Mouse (Mus musculus) hindbrain, postnatal 0 days (tissue): ENCODE measurements around the gene Gm14440. TPM values are rescaled to one million over a fixed set of nuclear protein-coding genes. Genes with fewer than 3 reads are reported as not detected.
"Not testable (repeated sequence)": the region's sequence is repeated elsewhere in the genome, so short reads cannot be mapped to it uniquely, and the experiment has no call there.

Experiments used
- ATAC-seq: fragments of 200-750 bp; cut with Nextera tagmentation; 2 replicates; pipeline ENCODE4 v1.8.0; 2017; ENCODE audit warnings: mild to moderate bottlenecking, moderate TSS enrichment, moderate library complexity
- DNase-seq: peaks from one replicate; pipeline ENCODE4 v3.0.0-alpha.2; 2015; ENCODE audit warnings: low spot score
- H3K27ac ChIP-seq: fragments of 300-500 bp; sonication (generic); 2 replicates; pipeline ENCODE4 v1.5.1; 2014; ENCODE audit warnings: mild to moderate bottlenecking
- H3K27me3 ChIP-seq: fragments of 300-500 bp; sonication (generic); 2 replicates; pipeline ENCODE4 v1.6.1; 2014; ENCODE audit warnings: low read length, mixed read lengths; ENCODE audit not compliant: insufficient read depth
- H3K36me3 ChIP-seq: fragments of 300-500 bp; sonication (generic); 2 replicates; pipeline ENCODE4 v1.6.1; 2014; ENCODE audit warnings: low read length, mixed read lengths; ENCODE audit not compliant: insufficient read depth
- H3K4me1 ChIP-seq: fragments of 300-500 bp; sonication (generic); 2 replicates; pipeline ENCODE4 v1.6.1; 2014; ENCODE audit warnings: antibody characterized with exemption, low read length, mixed read lengths; ENCODE audit not compliant: insufficient read depth
- H3K4me2 ChIP-seq: fragments of 300-500 bp; sonication (generic); 2 replicates; pipeline ENCODE4 v1.6.1; 2014; ENCODE audit warnings: low read depth, mild to moderate bottlenecking, low read length, moderate library complexity, mixed read lengths
- H3K4me3 ChIP-seq: fragments of 300-500 bp; sonication (generic); 2 replicates; pipeline ENCODE4 v1.5.1; 2014; ENCODE audit warnings: low read length
- H3K9ac ChIP-seq: fragments of 300-500 bp; sonication (generic); replicated peaks from 2 replicates; pipeline ENCODE4 v1.6.1; 2014; ENCODE audit warnings: mild to moderate bottlenecking, low read length, moderate library complexity, mixed read lengths
- H3K9me3 ChIP-seq: fragments of 300-500 bp; sonication (generic); 2 replicates; pipeline ENCODE4 v1.6.1; 2016; ENCODE audit warnings: low read length, mixed read lengths
- WGBS: fragments of 180-500 bp; shearing (Covaris S2); extraction: QIAGEN DNeasy Blood & Tissue Kit; methylation state at CpG from one replicate; pipeline ENCODE4 v1.1.7; 2014; 5-methylcytosine and 5-hydroxymethylcytosine counted together
- polyA plus RNA-seq: library from polyadenylated mRNA; unstranded; fragments of >200 nt; fragmentation: Nextera tagmentation; extraction: Ambion mirVana; gene quantifications from 2 replicates; pipeline ENCODE4 v1.2.1, GENCODE M21; 2015
- total RNA-seq: library from RNA; depleted of rRNA; stranded (reverse); fragments of >200 nt; gene quantifications from 2 replicates; pipeline ENCODE4 v1.2.3, GENCODE M21; 2014; rRNA removed

The Gm14440 gene
- total RNA-seq, result 2.2 TPM in 1 of 2 replicates, not detected in the other
- polyA plus RNA-seq, result not detected in 2 replicates

DNA sequence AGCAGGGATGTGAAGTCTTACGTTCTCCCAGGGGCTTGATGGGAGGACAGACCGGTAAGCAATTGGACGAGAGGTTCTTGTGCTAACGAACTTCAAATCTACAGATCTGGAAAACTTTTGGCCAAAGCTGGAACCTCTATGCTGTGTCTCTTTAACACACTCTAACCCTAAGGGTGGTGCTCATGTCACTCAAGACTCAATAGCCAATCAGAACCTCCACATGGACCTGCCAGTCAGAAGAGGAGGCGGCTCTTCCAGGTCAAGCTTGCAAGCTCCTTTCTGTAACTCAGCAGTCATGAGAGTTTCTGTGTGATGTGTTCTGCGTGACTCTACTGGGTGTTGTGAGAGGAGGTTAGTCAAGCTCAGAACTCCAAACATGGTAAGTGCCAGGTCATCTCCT lies at the start of gene Gm14440:
Gene Gm14440 (plus strand): TSS at position 301 of the 400 bp plus-strand sequence.
- H3K4me2 ChIP-seq, result not testable (repeated sequence)

More for the DNA sequence above, at the start of gene Gm14440:
- ATAC-seq, DNase-seq, H3K4me3 ChIP-seq, H3K9me3 ChIP-seq, H3K27me3 ChIP-seq, H3K4me1 ChIP-seq, H3K9ac ChIP-seq, H3K27ac ChIP-seq, H3K36me3 ChIP-seq: not testable (repeated sequence)
- no CpG with 5 or more reads among the region's 6 CpGs for WGBS

Other genes with a start within 250 kb of the Gm14440 start
- 0.84 TPM in 1 of 2 replicates, not detected in the other for gene Gm14393, start 207.3 kb upstream of the Gm14440 start, total RNA-seq
- 1.1 TPM in 2 replicates for gene Gm14393, start 207.3 kb upstream of the Gm14440 start, polyA plus RNA-seq
- gene Gm14399, start 133.1 kb upstream of the Gm14440 start, total RNA-seq, result 8.9 and 10.5 TPM in 2 replicates
- 4.3 and 5.6 TPM in 2 replicates for gene Gm14399, start 133.1 kb upstream of the Gm14440 start, polyA plus RNA-seq
- 0.14 and 0.63 TPM in 2 replicates for gene Gm14443, start 99.3 kb upstream of the Gm14440 start, total RNA-seq
- gene Gm14443, start 99.3 kb upstream of the Gm14440 start, polyA plus RNA-seq, result 0.46 and 0.50 TPM in 2 replicates
- gene Gm14391, start 68.2 kb upstream of the Gm14440 start, total RNA-seq, result 15.9 and 17.1 TPM in 2 replicates
- gene Gm14391, start 68.2 kb upstream of the Gm14440 start, polyA plus RNA-seq, result 3.1 and 9.3 TPM in 2 replicates
- gene Gm4631, start 63.1 kb downstream of the Gm14440 start, total RNA-seq, result 8.9 and 9.6 TPM in 2 replicates
- gene Gm4631, start 63.1 kb downstream of the Gm14440 start, polyA plus RNA-seq, result 7.8 and 8.6 TPM in 2 replicates
- 2.0 and 3.1 TPM in 2 replicates for gene Zfp968, start 97.3 kb downstream of the Gm14440 start, total RNA-seq
- 4.9 and 5.8 TPM in 2 replicates for gene Zfp968, start 97.3 kb downstream of the Gm14440 start, polyA plus RNA-seq
- 9.3 and 13.3 TPM in 2 replicates for gene Gm4724, start 160.7 kb downstream of the Gm14440 start, total RNA-seq
- 18.2 and 36.8 TPM in 2 replicates for gene Gm4724, start 160.7 kb downstream of the Gm14440 start, polyA plus RNA-seq
- gene Zfp965, start 194.9 kb downstream of the Gm14440 start, total RNA-seq, result 8.6 and 10.0 TPM in 2 replicates
- gene Zfp965, start 194.9 kb downstream of the Gm14440 start, polyA plus RNA-seq, result 8.2 and 13.9 TPM in 2 replicates